Comparison of ENCODE assay signal across 9 mouse cellular contexts in the genomic region with DNA sequence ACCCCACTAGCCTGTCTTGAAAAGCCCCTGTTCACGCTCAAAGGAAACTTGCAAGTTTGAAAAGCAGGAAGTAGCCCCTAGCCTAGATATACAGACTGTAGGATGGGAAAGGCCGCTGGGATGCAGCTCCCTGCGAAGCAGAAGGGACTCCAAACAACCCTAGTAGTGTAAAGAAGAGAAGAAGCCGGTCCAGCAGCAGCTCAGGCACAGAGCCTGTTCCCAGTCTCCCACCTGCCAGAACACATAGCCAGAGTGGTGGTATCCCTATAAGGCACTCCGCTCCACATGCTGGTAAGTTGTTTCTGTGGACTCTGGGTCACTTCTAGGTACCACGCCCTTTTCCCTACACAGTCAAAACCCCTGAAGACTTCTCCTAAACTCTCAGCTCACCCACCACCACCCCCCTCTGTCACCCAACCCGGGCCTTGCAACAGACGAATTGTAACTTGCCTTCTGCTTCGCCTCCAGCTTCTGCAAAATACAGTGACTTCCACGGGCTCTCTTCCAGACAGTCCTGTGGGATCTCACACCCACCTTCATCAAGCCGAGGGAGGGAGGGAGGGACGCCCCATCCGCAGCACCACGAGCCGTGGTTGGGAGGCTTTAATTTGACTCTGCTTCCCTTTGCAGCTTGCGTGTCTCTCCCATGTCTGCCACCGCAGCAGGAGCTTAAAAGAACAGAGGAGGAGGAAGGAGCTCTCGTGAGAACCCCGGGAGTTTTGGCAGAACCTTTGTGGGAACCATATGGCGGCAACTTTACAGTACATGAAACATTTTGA.
A peak's percentile ranks its signal among the peaks of the same experiment; 100 is the strongest.
DNase-seq lines count a peak whose midpoint lies in the region; ATAC-seq and TF ChIP-seq lines count a peak whose summit lies in the region.
"Had no signal": no experiment of that assay in that cellular context is flagged by ENCODE, and none has a peak within 500 bp of the region (broad histone marks: within the 10 kb centered on the region; RNA-seq: fewer than 3 reads in every experiment).

No protein-coding gene starts in this region.

- 69% methylated on average over 20 of the region's 20 CpGs for WGBS in hindbrain, embryonic 15.5 days
- WGBS in hindbrain, embryonic 12.5 days, result 71% methylated on average over 20 of the region's 20 CpGs
- 78% methylated on average over 20 of the region's 20 CpGs for WGBS in midbrain, postnatal 0 days

- H3K9ac ChIP-seq in hindbrain, embryonic 15.5 days, result no peak overlapping the region
- H3K9ac ChIP-seq in hindbrain, embryonic 12.5 days, result no peak overlapping the region
- no peak overlapping the region for H3K9ac ChIP-seq in midbrain, postnatal 0 days (replicated peaks; ENCODE audit: low read length, poor library complexity, severe bottlenecking)

- no peaks in the 10 kb centered on the region for H3K36me3 ChIP-seq in hindbrain, embryonic 15.5 days
- H3K36me3 ChIP-seq in hindbrain, embryonic 12.5 days, result no peaks in the 10 kb centered on the region
- H3K36me3 ChIP-seq in midbrain, postnatal 0 days (ENCODE audit: insufficient read depth, low read length), result no peaks in the 10 kb centered on the region

- H3K4me2 ChIP-seq in hindbrain, embryonic 15.5 days, result no peak overlapping the region
- H3K4me2 ChIP-seq in hindbrain, embryonic 12.5 days (replicated peaks), result no peak overlapping the region
- H3K4me2 ChIP-seq in midbrain, postnatal 0 days (ENCODE audit: low read depth, low read length, poor library complexity, severe bottlenecking), result no peak overlapping the region

- H3K4me1 ChIP-seq in hindbrain, embryonic 15.5 days (replicated peaks), result peaks cover 11% of the 10 kb centered on the region
- peaks cover 7% of the 10 kb centered on the region for H3K4me1 ChIP-seq in hindbrain, embryonic 12.5 days
- no peaks in the 10 kb centered on the region; the same call in 1 of the 2 replicates for H3K4me1 ChIP-seq in midbrain, postnatal 0 days (ENCODE audit: insufficient read depth, low read length)

- H3K9me3 ChIP-seq in hindbrain, embryonic 15.5 days, result no peaks in the 10 kb centered on the region
- H3K9me3 ChIP-seq in hindbrain, embryonic 12.5 days (replicated peaks), result no peaks in the 10 kb centered on the region
- no peaks in the 10 kb centered on the region for H3K9me3 ChIP-seq in midbrain, postnatal 0 days (ENCODE audit: low read length)

- H3K27me3 ChIP-seq in hindbrain, embryonic 15.5 days, result no peaks in the 10 kb centered on the region
- no peaks in the 10 kb centered on the region for H3K27me3 ChIP-seq in hindbrain, embryonic 12.5 days
- H3K27me3 ChIP-seq in midbrain, postnatal 0 days (ENCODE audit: insufficient read depth, low read length), result no peaks in the 10 kb centered on the region

- TF ChIP-seq CTCF in midbrain, postnatal 0 days (IDR thresholded peaks at IDR 0.05), result no peak

- H3K4me3 ChIP-seq in hindbrain, embryonic 15.5 days, result no peak overlapping the region
- no peak overlapping the region for H3K4me3 ChIP-seq in hindbrain, embryonic 12.5 days
- H3K4me3 ChIP-seq in midbrain, postnatal 0 days (ENCODE audit: low read depth, low read length), result no peak overlapping the region

- ATAC-seq in hindbrain, embryonic 15.5 days (ENCODE audit: low FRiP score, low read depth), result 0 out of 2 replicates have a peak, but pooled peaks have one; percentile 38
- ATAC-seq in hindbrain, embryonic 12.5 days (ENCODE audit: low FRiP score), result no peak
- ATAC-seq in midbrain, postnatal 0 days (ENCODE audit: low FRiP score), result no peak

- no peak overlapping the region for H3K27ac ChIP-seq in hindbrain, embryonic 15.5 days (replicated peaks)
- no peak overlapping the region for H3K27ac ChIP-seq in hindbrain, embryonic 12.5 days
- H3K27ac ChIP-seq in midbrain, postnatal 0 days (ENCODE audit: low read depth, low read length), result no peak overlapping the region

- DNase-seq in cerebellum, postnatal 10 days, result peak; percentile 47 to 66
- DNase-seq in frontal cortex, postnatal 36 days (ENCODE audit: low spot score in 2 of 2), result peak; percentile 80 to 87
- peak; percentile 82 for DNase-seq in right cerebral cortex, adult 18-20 months
- no peak for DNase-seq in adrenal gland, adult (ENCODE audit: inconsistent age in 2 of 2, low spot score in 1 of 2)
- DNase-seq in thymus, adult 18-20 months, result no peak
- no peak for DNase-seq in midbrain, postnatal 0 days (ENCODE audit: low spot score)
- DNase-seq: kidney, adult 11 months had no signal

Comparison
In these comparisons a context has a peak if more than half of its experiments do, and no peak if none do; other contexts are left out.
1. DNase-seq: peak in cerebellum, postnatal 10 days (2 of 2), frontal cortex, postnatal 36 days (2 of 2) and right cerebral cortex, adult 18-20 months (single experiment); none in adrenal gland, adult (0 of 2), thymus, adult 18-20 months (0 of 2) and midbrain, postnatal 0 days (single experiment).